Mouse (Mus musculus) naive thymus-derived CD4-positive, alpha-beta T cell, adult 5 months (primary cell): ENCODE measurements around the gene Rspry1. TPM values are rescaled to one million over a fixed set of nuclear protein-coding genes. Genes with fewer than 3 reads are reported as not detected.

Source experiments
- polyA plus RNA-seq: library from polyadenylated mRNA; unstranded; fragments of 100-300 nt; shearing (Covaris generic); gene quantifications from one replicate; pipeline ENCODE4 v1.2.1, GENCODE M21; 2017

Gene Rspry1
- 49.4 TPM for polyA plus RNA-seq

GRCm38 (mm10) chr8:94601607-94602385 lies at the start of gene Rspry1, which contains the start of gene Fam192a:
Gene Rspry1, plus strand, starts transcription at chr8:94601937.
Gene Fam192a, minus strand, starts transcription at chr8:94601997.

GRCm38 (mm10) chr8:94666456-94667308 lies 64.9 kb downstream of the Rspry1 start, which contains the start of gene Arl2bp:
Gene Arl2bp, plus strand, starts transcription at chr8:94666600.

GRCm38 (mm10) chr8:94695994-94696384 lies 94.3 kb downstream of the Rspry1 start, which contains the start of gene Pllp:
Gene Pllp, minus strand, starts transcription at chr8:94696278.

Other genes with a start within 250 kb of the Rspry1 start
- 106 TPM for gene Herpud1, start 215.5 kb upstream of the Rspry1 start, polyA plus RNA-seq
- gene Nlrc5, start 167.6 kb upstream of the Rspry1 start, polyA plus RNA-seq: 163 TPM
- 2.2 TPM for gene Cpne2, start 68.9 kb upstream of the Rspry1 start, polyA plus RNA-seq
- gene Fam192a, start 60 bp downstream of the Rspry1 start, polyA plus RNA-seq: 63.3 TPM
- 250 TPM for gene Arl2bp, start 64.7 kb downstream of the Rspry1 start, polyA plus RNA-seq
- gene Pllp, start 94.3 kb downstream of the Rspry1 start, polyA plus RNA-seq: 0.30 TPM
- gene Ccl22, start 143.7 kb downstream of the Rspry1 start, polyA plus RNA-seq: not detected
- not detected for gene Cx3cl1, start 170.1 kb downstream of the Rspry1 start, polyA plus RNA-seq
- gene Ccl17, start 208.5 kb downstream of the Rspry1 start, polyA plus RNA-seq: not detected
- 44.9 TPM for gene Coq9, start 236.4 kb downstream of the Rspry1 start, polyA plus RNA-seq
- 86.0 TPM for gene Ciapin1, start 236.4 kb downstream of the Rspry1 start, polyA plus RNA-seq